Mouse (Mus musculus): ENCODE results near the gene Car3.

The Car3 gene

GRCm38 (mm10) chr3:14874402-14875040, 11.2 kb downstream of the Car3 start:
- DNase-seq (ENCODE audit: low read depth, low spot score) = peak; percentile 35

GRCm38 (mm10) chr3:14876325-14876918, 13.1 kb downstream of the Car3 start:
- no peak for DNase-seq (ENCODE audit: low read depth, low spot score)

GRCm38 (mm10) chr3:14877251-14877909, 14.1 kb downstream of the Car3 start:
- no peak for DNase-seq (ENCODE audit: low read depth, low spot score)

- no peak for DNase-seq (ENCODE audit: low read depth, low spot score)
These were observed 15.5 kb downstream of the Car3 start for GRCm38 (mm10) chr3:14878749-14879223.

- DNase-seq (ENCODE audit: low read depth, low spot score) = no peak
These were observed 16.0 kb downstream of the Car3 start for GRCm38 (mm10) chr3:14879293-14879692.

GRCm38 (mm10) chr3:14880277-14880676, 17.0 kb downstream of the Car3 start:
- no peak for DNase-seq (ENCODE audit: low read depth, low spot score)

GRCm38 (mm10) chr3:14882005-14882404, 18.7 kb downstream of the Car3 start:
- DNase-seq (ENCODE audit: low read depth, low spot score) = no peak

GRCm38 (mm10) chr3:14882756-14883155, 19.4 kb downstream of the Car3 start:
- DNase-seq (ENCODE audit: low read depth, low spot score) = no peak

GRCm38 (mm10) chr3:14884826-14885225, 21.5 kb downstream of the Car3 start:
- no peak for DNase-seq (ENCODE audit: low read depth, low spot score)

- peak; percentile 50 for DNase-seq (ENCODE audit: low read depth, low spot score)
These were observed 23.1 kb downstream of the Car3 start, which contains the start of gene Car2 for GRCm38 (mm10) chr3:14886102-14887098. Car2 (plus strand) TSS chr3:14886273.

GRCm38 (mm10) chr3:14887134-14887666, 23.9 kb downstream of the Car3 start:
- DNase-seq (ENCODE audit: low read depth, low spot score) = no peak

- no peak for DNase-seq (ENCODE audit: low read depth, low spot score)
These were observed 24.5 kb downstream of the Car3 start for GRCm38 (mm10) chr3:14887686-14888295.

- no peak for DNase-seq (ENCODE audit: low read depth, low spot score)
These were observed 25.2 kb downstream of the Car3 start for GRCm38 (mm10) chr3:14888549-14888948.

- DNase-seq (ENCODE audit: low read depth, low spot score) = no peak
These were observed 25.8 kb downstream of the Car3 start for GRCm38 (mm10) chr3:14889085-14889484.

GRCm38 (mm10) chr3:14889716-14890409, 26.6 kb downstream of the Car3 start:
- no peak for DNase-seq (ENCODE audit: low read depth, low spot score)

- no peak for DNase-seq (ENCODE audit: low read depth, low spot score)
These were observed 29.7 kb downstream of the Car3 start for GRCm38 (mm10) chr3:14892991-14893390.

GRCm38 (mm10) chr3:14893700-14894099, 30.4 kb downstream of the Car3 start:
- DNase-seq (ENCODE audit: low read depth, low spot score) = no peak

GRCm38 (mm10) chr3:14895333-14895732, 32.0 kb downstream of the Car3 start:
- DNase-seq (ENCODE audit: low read depth, low spot score) = no peak

- DNase-seq (ENCODE audit: low read depth, low spot score) = no peak
These were observed 34.5 kb downstream of the Car3 start for GRCm38 (mm10) chr3:14897770-14898169.

- no peak for DNase-seq (ENCODE audit: low read depth, low spot score)
These were observed 40.1 kb downstream of the Car3 start for GRCm38 (mm10) chr3:14903380-14903779.
